Mouse (Mus musculus): ENCODE results near the gene Hnrnpul1. TPM values are rescaled to one million over a fixed set of nuclear protein-coding genes. Genes with fewer than 3 reads are reported as not detected.
A peak's percentile ranks its signal among the peaks of the same experiment; 100 is the strongest.

The Hnrnpul1 gene
- total RNA-seq, 1 experiment, result 67.1 TPM

DNA sequence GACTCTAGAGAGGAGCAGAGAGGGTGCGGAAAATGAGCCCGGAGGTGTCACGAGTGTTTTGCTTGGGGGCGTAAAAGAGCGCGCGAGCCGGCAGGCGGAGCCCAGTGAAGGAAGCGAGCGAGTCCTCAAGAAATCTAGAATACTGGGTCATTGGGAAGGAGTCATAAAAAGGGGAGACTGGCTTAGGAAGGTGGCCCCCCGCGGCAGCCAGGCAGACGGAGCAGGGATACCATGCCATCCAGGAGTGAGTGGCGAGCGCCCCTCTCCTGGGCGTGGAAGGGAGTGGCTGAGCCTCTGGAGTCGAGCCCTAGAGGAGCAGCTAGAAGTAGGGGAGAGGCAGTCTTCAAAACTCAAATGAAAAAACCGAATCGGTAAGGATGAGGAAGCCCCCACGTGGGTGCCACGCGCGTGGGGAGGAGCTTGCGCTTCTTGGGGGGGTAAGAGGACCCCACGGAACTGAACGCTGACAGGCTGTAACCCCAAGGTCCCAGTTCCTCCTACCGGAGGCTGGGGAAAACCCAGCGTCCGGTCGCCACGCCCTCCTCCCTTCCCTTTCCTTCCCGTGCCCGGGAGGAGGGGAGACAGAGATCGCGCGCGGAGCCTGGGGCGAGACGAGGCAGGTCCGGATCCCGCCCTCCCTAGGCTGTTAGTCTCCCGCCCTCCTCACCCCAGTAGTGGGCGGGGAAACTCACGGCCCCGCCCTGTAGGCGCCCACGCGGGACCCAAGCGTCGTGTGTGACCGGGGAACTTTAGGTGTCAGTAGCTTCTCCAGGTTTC lies 65.6 kb downstream of the Hnrnpul1 start:
- Histone ChIP-seq H3K9me3 (ENCODE audit: control insufficient read depth, insufficient read depth, low read depth, low read length) (no peaks in the 10 kb centered on the region), H3K27ac (ENCODE audit: insufficient read depth, low read depth, low read length, poor library complexity, severe bottlenecking) (no peak overlapping the region), H3K4me1 (ENCODE audit: control insufficient read depth in 2 of 2, insufficient read depth in 2 of 2, low read length in 2 of 2, poor library complexity in 1 of 2) (peaks cover 0 to 7% of the 10 kb centered on the region in 2 experiments; a peak in 1 of 4 replicates), H3K36me3 (ENCODE audit: control insufficient read depth, insufficient read depth, low read length, poor library complexity, severe bottlenecking) (no peaks in the 10 kb centered on the region), H3K9ac (ENCODE audit: insufficient read depth, low read depth, low read length, poor library complexity, severe bottlenecking) (peak overlapping the region; percentile 32; the same call in 1 of the 2 replicates), H3K4me3 (ENCODE audit: insufficient read depth in 1 of 2, low read depth in 1 of 2, low read length in 2 of 2, poor library complexity in 1 of 2, severe bottlenecking in 1 of 2) (peak overlapping the region; percentile 64 to 77)
- no peak for DNase-seq (ENCODE audit: low read depth, low spot score)
- no peak for TF ChIP-seq CHD2 (IDR thresholded peaks at IDR 0.05; ENCODE audit: low read depth, low read length)
- TF ChIP-seq MAFK (IDR thresholded peaks at IDR 0.05; ENCODE audit: insufficient read depth, low read depth, low read length), result no peak
- TF ChIP-seq HCFC1 (IDR thresholded peaks at IDR 0.05; ENCODE audit: borderline replicate concordance, insufficient read depth, low read length), result no peak
- TF ChIP-seq ZC3H11A (IDR thresholded peaks at IDR 0.05; ENCODE audit: borderline replicate concordance, low read depth, low read length), result no peak
- no peak for TF ChIP-seq ZNF384 (IDR thresholded peaks at IDR 0.05; ENCODE audit: low read depth, low read length)
- in situ Hi-C loops (cut with MboI; ENCODE audit: low sequenced_read_pairs in 2 of 2, unreplicated experiment in 2 of 2), result no loop called here

DNA sequence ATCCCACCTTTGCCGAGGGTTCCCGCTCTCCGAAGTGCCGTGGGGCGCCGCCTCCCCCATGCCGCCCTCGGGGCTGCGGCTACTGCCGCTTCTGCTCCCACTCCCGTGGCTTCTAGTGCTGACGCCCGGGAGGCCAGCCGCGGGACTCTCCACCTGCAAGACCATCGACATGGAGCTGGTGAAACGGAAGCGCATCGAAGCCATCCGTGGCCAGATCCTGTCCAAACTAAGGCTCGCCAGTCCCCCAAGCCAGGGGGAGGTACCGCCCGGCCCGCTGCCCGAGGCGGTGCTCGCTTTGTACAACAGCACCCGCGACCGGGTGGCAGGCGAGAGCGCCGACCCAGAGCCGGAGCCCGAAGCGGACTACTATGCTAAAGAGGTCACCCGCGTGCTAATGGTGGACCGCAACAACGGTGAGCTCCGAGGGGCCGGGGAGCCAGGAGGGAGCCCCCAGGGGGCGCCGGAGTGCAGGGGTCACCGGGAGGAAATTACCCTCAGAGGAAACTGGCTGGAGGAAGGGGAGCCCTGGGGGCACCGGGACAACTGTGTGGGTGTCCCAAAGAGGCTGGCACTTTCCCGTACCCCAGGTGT lies 66.7 kb downstream of the Hnrnpul1 start:
- H3K4me1 ChIP-seq (ENCODE audit: control insufficient read depth in 2 of 2, insufficient read depth in 2 of 2, low read length in 2 of 2, poor library complexity in 1 of 2), result peaks cover 0 to 16% of the 10 kb centered on the region in 2 experiments; a peak in 1 of 4 replicates
- H3K9me3 ChIP-seq (ENCODE audit: control insufficient read depth, insufficient read depth, low read depth, low read length), result no peaks in the 10 kb centered on the region
- peak overlapping the region; percentile 64 to 77 for H3K4me3 ChIP-seq (ENCODE audit: insufficient read depth in 1 of 2, low read depth in 1 of 2, low read length in 2 of 2, poor library complexity in 1 of 2, severe bottlenecking in 1 of 2)
- in situ Hi-C loops (cut with MboI; ENCODE audit: low sequenced_read_pairs in 2 of 2, unreplicated experiment in 2 of 2), result no loop called here
- DNase-seq (ENCODE audit: low read depth, low spot score), result no peak
- TF ChIP-seq ZC3H11A (IDR thresholded peaks at IDR 0.05; ENCODE audit: borderline replicate concordance, low read depth, low read length) (no peak), HCFC1 (IDR thresholded peaks at IDR 0.05; ENCODE audit: borderline replicate concordance, insufficient read depth, low read length) (no peak), ZNF384 (IDR thresholded peaks at IDR 0.05; ENCODE audit: low read depth, low read length) (no peak), CHD2 (IDR thresholded peaks at IDR 0.05; ENCODE audit: low read depth, low read length) (no peak), MAFK (IDR thresholded peaks at IDR 0.05; ENCODE audit: insufficient read depth, low read depth, low read length) (no peak)
- H3K36me3 ChIP-seq (ENCODE audit: control insufficient read depth, insufficient read depth, low read length, poor library complexity, severe bottlenecking), result no peaks in the 10 kb centered on the region
- H3K9ac ChIP-seq (ENCODE audit: insufficient read depth, low read depth, low read length, poor library complexity, severe bottlenecking), result peak overlapping the region; percentile 62
- H3K27ac ChIP-seq (ENCODE audit: insufficient read depth, low read depth, low read length, poor library complexity, severe bottlenecking), result no peak overlapping the region

- Histone ChIP-seq H3K4me3 (ENCODE audit: insufficient read depth in 1 of 2, low read depth in 1 of 2, low read length in 2 of 2, poor library complexity in 1 of 2, severe bottlenecking in 1 of 2) (peak within 1 kb of the TSS; percentile 64 to 77), H3K36me3 (ENCODE audit: control insufficient read depth, insufficient read depth, low read length, poor library complexity, severe bottlenecking) (no peaks in the 10 kb centered on the region), H3K4me1 (ENCODE audit: control insufficient read depth in 2 of 2, insufficient read depth in 2 of 2, low read length in 2 of 2, poor library complexity in 1 of 2) (peaks cover 0 to 16% of the 10 kb centered on the region in 2 experiments; a peak in 1 of 4 replicates), H3K9ac (ENCODE audit: insufficient read depth, low read depth, low read length, poor library complexity, severe bottlenecking) (peak within 1 kb of the TSS; percentile 62), H3K27ac (ENCODE audit: insufficient read depth, low read depth, low read length, poor library complexity, severe bottlenecking) (no peak within 1 kb of the TSS), H3K9me3 (ENCODE audit: control insufficient read depth, insufficient read depth, low read depth, low read length) (no peaks in the 10 kb centered on the region)
- DNase-seq (ENCODE audit: low read depth, low spot score), result no peak
- in situ Hi-C loops (cut with MboI; ENCODE audit: low sequenced_read_pairs in 2 of 2, unreplicated experiment in 2 of 2), result no loop called here
- TF ChIP-seq HCFC1 (IDR thresholded peaks at IDR 0.05; ENCODE audit: borderline replicate concordance, insufficient read depth, low read length) (no peak), ZNF384 (IDR thresholded peaks at IDR 0.05; ENCODE audit: low read depth, low read length) (no peak), CHD2 (IDR thresholded peaks at IDR 0.05; ENCODE audit: low read depth, low read length) (no peak), ZC3H11A (IDR thresholded peaks at IDR 0.05; ENCODE audit: borderline replicate concordance, low read depth, low read length) (no peak), MAFK (IDR thresholded peaks at IDR 0.05; ENCODE audit: insufficient read depth, low read depth, low read length) (no peak)
Measured at GRCm38 (mm10) chr7:25686680-25687531, 67.7 kb downstream of the Hnrnpul1 start, which contains the start of gene Tgfb1. Tgfb1 (plus strand) TSS chr7:25687002.

- in situ Hi-C loops (cut with MboI; ENCODE audit: low sequenced_read_pairs in 2 of 2, unreplicated experiment in 2 of 2), result no loop called here
- Histone ChIP-seq H3K4me1 (ENCODE audit: control insufficient read depth in 2 of 2, insufficient read depth in 2 of 2, low read length in 2 of 2, poor library complexity in 1 of 2) (peaks cover 0 to 17% of the 10 kb centered on the region in 2 experiments; a peak in 1 of 4 replicates), H3K36me3 (ENCODE audit: control insufficient read depth, insufficient read depth, low read length, poor library complexity, severe bottlenecking) (no peaks in the 10 kb centered on the region), H3K9ac (ENCODE audit: insufficient read depth, low read depth, low read length, poor library complexity, severe bottlenecking) (no peak overlapping the region), H3K27ac (ENCODE audit: insufficient read depth, low read depth, low read length, poor library complexity, severe bottlenecking) (no peak overlapping the region), H3K4me3 (ENCODE audit: insufficient read depth in 1 of 2, low read depth in 1 of 2, low read length in 2 of 2, poor library complexity in 1 of 2, severe bottlenecking in 1 of 2) (peak overlapping the region; percentile 64 to 77; a peak in 3 of 4 replicates), H3K9me3 (ENCODE audit: control insufficient read depth, insufficient read depth, low read depth, low read length) (no peaks in the 10 kb centered on the region)
- TF ChIP-seq CHD2 (IDR thresholded peaks at IDR 0.05; ENCODE audit: low read depth, low read length), result no peak
- TF ChIP-seq ZC3H11A (IDR thresholded peaks at IDR 0.05; ENCODE audit: borderline replicate concordance, low read depth, low read length), result no peak
- no peak for TF ChIP-seq MAFK (IDR thresholded peaks at IDR 0.05; ENCODE audit: insufficient read depth, low read depth, low read length)
- TF ChIP-seq HCFC1 (IDR thresholded peaks at IDR 0.05; ENCODE audit: borderline replicate concordance, insufficient read depth, low read length), result no peak
- TF ChIP-seq ZNF384 (IDR thresholded peaks at IDR 0.05; ENCODE audit: low read depth, low read length), result no peak
- DNase-seq (ENCODE audit: low read depth, low spot score), result no peak
Measured at GRCm38 (mm10) chr7:25685926-25686470, 68.6 kb downstream of the Hnrnpul1 start.

Measured in ES-E14 (cell line).